Comparison of ENCODE assay signal across 13 mouse cellular contexts in genomic region chr3:85842881-85843218, GRCm38 (mm10). TPM values are rescaled to one million over a fixed set of nuclear protein-coding genes. Genes with fewer than 3 reads are reported as not detected.
DNase-seq lines count a peak whose midpoint lies in the region; ATAC-seq and TF ChIP-seq lines count a peak whose summit lies in the region.
"Had no signal": no experiment of that assay in that cellular context is flagged by ENCODE, and none has a peak within 500 bp of the region (broad histone marks: within the 10 kb centered on the region; RNA-seq: fewer than 3 reads in every experiment).

No protein-coding gene starts in this region.

- peaks cover 9% of the 10 kb centered on the region for H3K36me3 ChIP-seq in heart, adult 2 months (ENCODE audit: control insufficient read depth, insufficient read depth, low read length)
- H3K36me3 ChIP-seq in heart, embryonic 11.5 days (ENCODE audit: control insufficient read depth, insufficient read depth, low read length), result no peaks in the 10 kb centered on the region
- H3K36me3 ChIP-seq in embryonic facial prominence, embryonic 15.5 days, result no peaks in the 10 kb centered on the region
- no peaks in the 10 kb centered on the region for H3K36me3 ChIP-seq in limb, embryonic 14.5 days (ENCODE audit: control insufficient read depth, insufficient read depth, low read length)

- no peak for TF ChIP-seq POLR2A in heart, adult 2 months (IDR thresholded peaks at IDR 0.05; ENCODE audit: insufficient read depth, low read depth, low read length)
- TF ChIP-seq POLR2A in limb, embryonic 14.5 days (IDR thresholded peaks at IDR 0.05; ENCODE audit: borderline replicate concordance, extremely low read depth, insufficient read depth, insufficient read length), result no peak

- H3K79me2 ChIP-seq in heart, adult 2 months (replicated peaks; ENCODE audit: control insufficient read depth, insufficient read depth, low read length), result no peaks in the 10 kb centered on the region; the same call in 1 of the 2 replicates

- H3K27ac ChIP-seq in heart, adult 2 months, result peak overlapping the region; percentile 70
- H3K27ac ChIP-seq in heart, embryonic 11.5 days (ENCODE audit: low read depth, low read length), result no peak overlapping the region
- H3K27ac ChIP-seq in embryonic facial prominence, embryonic 15.5 days (replicated peaks), result peak overlapping the region; percentile 76
- H3K27ac ChIP-seq in limb, embryonic 14.5 days (replicated peaks; ENCODE audit: low read depth, low read length), result peak overlapping the region; percentile 79

- H3K4me3 ChIP-seq in heart, adult 2 months, result no peak overlapping the region
- no peak overlapping the region for H3K4me3 ChIP-seq in heart, embryonic 11.5 days (ENCODE audit: low read depth, low read length)
- no peak overlapping the region for H3K4me3 ChIP-seq in embryonic facial prominence, embryonic 15.5 days (replicated peaks)
- no peak overlapping the region for H3K4me3 ChIP-seq in limb, embryonic 14.5 days (replicated peaks; ENCODE audit: low read length)
- H3K4me3 ChIP-seq: myocyte had no signal

- 0 out of 2 replicates have a peak, but pooled peaks cover 2% of the 10 kb centered on the region for H3K9me3 ChIP-seq in heart, embryonic 11.5 days (replicated peaks; ENCODE audit: control insufficient read depth, low read length)
- H3K9me3 ChIP-seq in embryonic facial prominence, embryonic 15.5 days (replicated peaks), result no peaks in the 10 kb centered on the region
- H3K9me3 ChIP-seq in limb, embryonic 14.5 days (ENCODE audit: control insufficient read depth, low read length), result no peaks in the 10 kb centered on the region

- intact Hi-C loops in heart, adult 2 months (cut with DNase I), result no loop called here

- DNase-seq in heart, adult 2 months, result no peak
- DNase-seq in kidney, adult 9 months, result peak; percentile 25
- peak; percentile 56 for DNase-seq in limb, embryonic 14.5 days (ENCODE audit: low spot score)
- DNase-seq in right cerebral cortex, postnatal 4 days, result no peak
- no peak for DNase-seq in neural tube, embryonic 10.5 days (ENCODE audit: extremely low spot score, low spot score)
- no peak for DNase-seq in spleen, adult 12 weeks (ENCODE audit: low spot score)
- DNase-seq: adrenal gland, postnatal 10 days; cerebellum, adult 18-20 months had no signal

- no peak for ATAC-seq in heart, embryonic 11.5 days (replicated peaks; ENCODE audit: insufficient number of reproducible peaks, low FRiP score, low TSS enrichment)
- ATAC-seq in embryonic facial prominence, embryonic 15.5 days (ENCODE audit: insufficient number of reproducible peaks, low FRiP score, low TSS enrichment, low read depth), result no peak
- no peak for ATAC-seq in limb, embryonic 14.5 days (ENCODE audit: low FRiP score, low read depth)
- ATAC-seq: Patski had no signal

- H3K4me1 ChIP-seq in heart, adult 2 months (ENCODE audit: control insufficient read depth, insufficient read depth, low read length), result peaks cover 9% of the 10 kb centered on the region
- 0 out of 2 replicates have a peak, but pooled peaks cover 6% of the 10 kb centered on the region for H3K4me1 ChIP-seq in heart, embryonic 11.5 days (ENCODE audit: control insufficient read depth, insufficient read depth, low read length)
- peaks cover 15% of the 10 kb centered on the region for H3K4me1 ChIP-seq in embryonic facial prominence, embryonic 15.5 days
- peaks cover 18% of the 10 kb centered on the region for H3K4me1 ChIP-seq in limb, embryonic 14.5 days (ENCODE audit: control insufficient read depth, insufficient read depth, low read length)

- no peaks in the 10 kb centered on the region for H3K27me3 ChIP-seq in heart, adult 2 months (ENCODE audit: control insufficient read depth, insufficient read depth, low read length)
- H3K27me3 ChIP-seq in heart, embryonic 11.5 days (ENCODE audit: control insufficient read depth, insufficient read depth, low read length), result no peaks in the 10 kb centered on the region
- H3K27me3 ChIP-seq in embryonic facial prominence, embryonic 15.5 days, result no peaks in the 10 kb centered on the region
- no peaks in the 10 kb centered on the region for H3K27me3 ChIP-seq in limb, embryonic 14.5 days (ENCODE audit: control insufficient read depth, insufficient read depth, low read length)
- H3K27me3 ChIP-seq: Patski had no signal

- H3K9ac ChIP-seq in heart, adult 2 months (ENCODE audit: low read depth, low read length), result no peak overlapping the region
- no peak overlapping the region for H3K9ac ChIP-seq in heart, embryonic 11.5 days (ENCODE audit: low read depth, low read length)
- no peak overlapping the region for H3K9ac ChIP-seq in embryonic facial prominence, embryonic 15.5 days
- H3K9ac ChIP-seq in limb, embryonic 14.5 days (ENCODE audit: low read depth, low read length, severe bottlenecking), result no peak overlapping the region
- H3K9ac ChIP-seq: hindbrain, embryonic 14.5 days had no signal

- TF ChIP-seq EP300 in heart, adult 2 months (IDR thresholded peaks at IDR 0.05; ENCODE audit: insufficient read depth, low read depth, low read length), result no peak

- H3K4me2 ChIP-seq in heart, embryonic 11.5 days, result no peak overlapping the region
- H3K4me2 ChIP-seq in embryonic facial prominence, embryonic 15.5 days (replicated peaks), result 0 out of 2 replicates have a peak overlapping the region, but pooled peaks have one; percentile 19
- H3K4me2 ChIP-seq in limb, embryonic 14.5 days (replicated peaks; ENCODE audit: low read depth, low read length, severe bottlenecking), result peak overlapping the region; percentile 29; the same call in 1 of the 2 replicates
- H3K4me2 ChIP-seq: hindbrain, embryonic 14.5 days had no signal

- no peak for TF ChIP-seq CTCF in heart, adult 2 months (IDR thresholded peaks at IDR 0.05)

RNA-seq across cellular contexts. Expression of gene Fam160a1, which starts 25.8 kb away (rescaled TPM):
- 10 to 100 TPM; 47.0 to 68.1 TPM for total RNA-seq in heart, adult 2 months (2021)
- 25.0 and 38.7 TPM in 2 replicates for polyA plus RNA-seq in heart, adult 2 months (2012; rRNA removed)
- polyA plus RNA-seq in heart, embryonic 11.5 days (2014; fragmentation: Nextera tagmentation; extraction: Ambion mirVana), result 2.7 and 3.4 TPM in 2 replicates
- 8.8 and 9.4 TPM in 2 replicates for polyA plus RNA-seq in embryonic facial prominence, embryonic 15.5 days (2015; fragmentation: Nextera tagmentation; extraction: Ambion mirVana)
- 3.8 and 4.3 TPM in 2 replicates for polyA plus RNA-seq in limb, embryonic 14.5 days (2012; rRNA removed)
- polyA plus RNA-seq in limb, embryonic 14.5 days (2014; fragmentation: Nextera tagmentation; extraction: Ambion mirVana), result 6.2 and 6.9 TPM in 2 replicates

RNA-seq across cellular contexts. Expression of gene Glt28d2, which starts 44.5 kb away (rescaled TPM):
- 1 to 10 TPM; 6.3 to 8.5 TPM for total RNA-seq in heart, adult 2 months (2021)
- polyA plus RNA-seq in heart, adult 2 months (2012; rRNA removed), result 1.9 and 3.1 TPM in 2 replicates
- 0.93 and 1.2 TPM in 2 replicates for polyA plus RNA-seq in heart, embryonic 11.5 days (2014; fragmentation: Nextera tagmentation; extraction: Ambion mirVana)
- 3.4 and 3.8 TPM in 2 replicates for polyA plus RNA-seq in embryonic facial prominence, embryonic 15.5 days (2015; fragmentation: Nextera tagmentation; extraction: Ambion mirVana)
- 0.89 and 1.1 TPM in 2 replicates for polyA plus RNA-seq in limb, embryonic 14.5 days (2012; rRNA removed)
- 2.4 and 3.2 TPM in 2 replicates for polyA plus RNA-seq in limb, embryonic 14.5 days (2014; fragmentation: Nextera tagmentation; extraction: Ambion mirVana)

RNA-seq across cellular contexts. Expression of gene Gm37240, which starts 44.5 kb away (rescaled TPM):
- total RNA-seq in heart, adult 2 months (2021), result 10 to 100 TPM; 36.6 to 45.3 TPM
- polyA plus RNA-seq in heart, adult 2 months (2012; rRNA removed), result 21.9 and 25.0 TPM in 2 replicates
- polyA plus RNA-seq in heart, embryonic 11.5 days (2014; fragmentation: Nextera tagmentation; extraction: Ambion mirVana), result 4.5 and 5.1 TPM in 2 replicates
- 12.8 and 18.1 TPM in 2 replicates for polyA plus RNA-seq in embryonic facial prominence, embryonic 15.5 days (2015; fragmentation: Nextera tagmentation; extraction: Ambion mirVana)
- 2.0 TPM in 2 replicates for polyA plus RNA-seq in limb, embryonic 14.5 days (2012; rRNA removed)
- 10.9 and 13.4 TPM in 2 replicates for polyA plus RNA-seq in limb, embryonic 14.5 days (2014; fragmentation: Nextera tagmentation; extraction: Ambion mirVana)

Comparison
In these comparisons a context has a peak if more than half of its experiments do, and no peak if none do; other contexts are left out.
1. DNase-seq: peak in kidney, adult 9 months (single experiment) and limb, embryonic 14.5 days (single experiment); none in heart, adult 2 months (0 of 2), right cerebral cortex, postnatal 4 days (single experiment), neural tube, embryonic 10.5 days (single experiment) and spleen, adult 12 weeks (single experiment).